Mouse (Mus musculus) NIH3T3 (cell line): ENCODE data around the gene Dll4.

Experiments
- DNase-seq: peaks from one replicate; pipeline ENCODE4 v3.0.0-alpha.2; 2012; ENCODE audit warnings: low read depth

Gene Dll4

DNA sequence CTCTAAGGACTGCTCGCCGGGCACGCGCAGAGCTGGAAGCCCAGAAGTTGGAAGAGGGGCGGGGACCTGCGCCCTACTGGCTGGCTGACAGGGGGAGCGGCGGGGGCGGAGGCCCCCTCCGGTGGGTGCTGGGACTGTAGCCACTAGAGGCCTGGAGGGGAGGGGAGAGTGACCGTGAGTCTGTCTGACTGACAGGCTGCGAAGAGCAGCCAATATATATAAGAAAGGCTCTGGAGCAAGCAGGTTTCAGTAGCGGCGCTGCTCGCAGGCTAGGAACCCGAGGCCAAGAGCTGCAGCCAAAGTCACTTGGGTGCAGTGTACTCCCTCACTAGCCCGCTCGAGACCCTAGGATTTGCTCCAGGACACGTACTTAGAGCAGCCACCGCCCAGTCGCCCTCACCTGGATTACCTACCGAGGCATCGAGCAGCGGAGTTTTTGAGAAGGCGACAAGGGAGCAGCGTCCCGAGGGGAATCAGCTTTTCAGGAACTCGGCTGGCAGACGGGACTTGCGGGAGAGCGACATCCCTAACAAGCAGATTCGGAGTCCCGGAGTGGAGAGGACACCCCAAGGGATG, at the start of gene Dll4:
Dll4 (plus strand) TSS at position 217 of the 576 bp plus-strand sequence.
- no peak for DNase-seq

DNA sequence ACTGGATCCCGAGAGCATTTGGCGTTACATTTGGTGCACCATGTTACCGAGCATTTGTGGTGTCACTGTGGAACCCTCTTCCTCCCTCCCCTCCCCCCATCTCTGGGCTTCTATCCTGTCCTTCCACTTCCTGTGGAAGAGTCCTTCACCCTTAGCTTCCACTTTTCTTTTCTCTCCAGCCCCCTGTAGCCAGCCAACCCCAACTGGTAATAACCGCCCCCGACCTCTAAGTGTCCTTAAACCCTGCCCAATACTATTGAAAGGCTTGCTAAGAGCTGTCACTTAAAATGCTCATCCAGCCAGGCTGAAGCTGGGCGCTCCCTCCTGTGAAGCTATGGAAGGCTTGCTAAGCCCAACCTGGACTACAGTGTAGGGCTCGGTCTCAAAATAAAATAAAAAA, 48.7 kb upstream of the Dll4 start:
- DNase-seq = no peak

DNA sequence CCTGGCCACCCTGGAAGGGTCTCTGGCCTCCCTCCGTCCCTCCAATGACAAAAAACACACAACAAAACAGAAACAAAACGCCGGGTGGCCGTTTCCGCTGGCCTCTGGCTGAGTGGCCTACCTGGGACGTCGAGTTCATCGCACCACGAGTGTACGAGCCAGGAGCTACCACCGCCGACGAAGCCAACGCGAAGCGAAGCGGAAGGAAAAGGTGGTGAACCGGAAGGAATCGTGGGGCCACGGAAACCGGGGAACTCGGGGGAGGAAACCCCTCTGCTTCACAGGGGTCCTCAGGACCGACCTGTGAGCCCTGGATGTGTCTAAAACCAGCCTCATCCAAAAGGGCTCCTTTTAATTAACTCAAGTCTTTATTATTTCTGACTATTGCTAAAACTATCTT, 47.8 kb upstream of the Dll4 start:
- DNase-seq = no peak

DNA sequence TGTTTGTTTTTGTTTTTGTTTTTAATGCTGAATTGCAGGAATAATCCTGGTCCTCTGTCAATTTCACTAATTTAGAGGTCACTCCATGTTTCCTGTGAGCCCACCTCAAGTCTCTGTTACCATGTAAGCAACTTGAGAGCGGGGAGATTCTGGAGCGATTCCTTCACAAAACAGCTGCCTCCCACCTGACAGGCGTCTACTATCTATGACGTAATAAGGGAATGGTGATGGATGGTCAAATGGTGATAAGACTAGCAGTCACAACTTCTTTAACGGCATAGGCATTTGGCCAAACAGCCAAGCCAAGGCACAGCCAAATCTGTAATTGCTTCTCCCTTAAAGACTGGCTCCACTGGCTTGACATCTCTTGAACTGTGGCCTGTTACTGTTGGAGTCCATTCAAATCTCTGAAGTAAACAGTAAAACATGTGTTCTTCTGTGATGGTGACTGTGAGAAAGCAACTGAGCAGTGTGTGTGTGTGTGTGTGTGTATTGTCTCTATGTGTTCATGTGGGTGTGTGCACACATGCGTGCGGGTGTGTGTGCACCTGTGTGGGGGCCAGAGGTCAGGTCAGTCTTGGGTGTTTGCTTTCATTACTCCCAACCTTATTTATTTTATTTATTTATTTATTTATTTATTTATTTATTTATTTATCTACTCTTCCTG, 43.6 kb upstream of the Dll4 start:
- DNase-seq = peak; percentile 51

DNA sequence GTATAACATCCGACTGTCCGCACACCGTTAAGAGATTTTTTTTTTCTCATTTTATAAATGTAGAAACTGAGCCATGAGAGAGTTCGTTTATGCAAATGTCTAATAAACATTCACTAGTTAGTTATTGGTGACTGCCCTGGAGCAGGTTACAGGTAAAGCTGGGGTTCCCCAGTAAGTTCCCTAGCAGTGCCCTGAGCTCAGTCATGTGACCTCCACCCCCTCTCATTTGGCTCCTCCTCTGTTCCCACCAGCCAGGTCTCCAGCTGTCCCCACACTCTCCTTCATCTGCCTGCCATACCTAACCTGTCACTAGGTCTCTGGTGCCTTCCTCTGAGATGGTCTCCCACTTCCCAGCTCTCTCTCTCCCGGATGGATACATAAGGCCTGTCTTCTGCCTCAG, 38.2 kb upstream of the Dll4 start:
- DNase-seq = no peak

DNA sequence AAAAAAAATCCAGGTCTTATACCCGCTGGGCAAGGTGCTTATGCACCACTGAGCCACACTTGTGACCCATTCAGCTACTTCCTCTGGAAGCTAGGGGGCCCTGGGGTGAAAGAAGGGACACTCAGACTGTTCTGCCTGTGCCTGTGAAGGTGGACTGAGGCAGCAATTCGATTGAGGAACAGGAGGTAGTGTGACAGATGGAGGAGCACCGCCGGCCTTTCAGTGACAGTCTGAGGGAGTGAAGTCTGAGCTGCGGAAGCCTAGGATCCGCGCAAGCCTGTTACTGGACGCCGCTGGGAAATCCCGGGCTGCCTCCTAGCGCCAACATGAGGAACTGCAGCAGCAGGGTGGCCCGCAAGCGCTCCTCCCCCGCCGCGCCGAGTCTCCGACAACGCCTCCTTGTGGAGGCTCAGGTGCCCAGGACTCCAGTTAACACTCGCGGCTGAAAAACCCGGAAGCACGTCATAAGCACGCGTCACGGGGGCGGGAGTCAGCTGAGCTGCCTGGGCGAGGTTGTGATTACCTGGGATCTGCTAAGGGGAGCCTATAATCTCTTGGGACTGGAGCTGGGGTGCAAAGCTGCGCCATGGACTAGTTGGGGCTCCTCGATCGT, 37.2 kb upstream of the Dll4 start, which contains the start of gene Vps18:
Vps18 (plus strand) TSS at position 471 of the 613 bp plus-strand sequence.
- peak; percentile 99 for DNase-seq

DNA sequence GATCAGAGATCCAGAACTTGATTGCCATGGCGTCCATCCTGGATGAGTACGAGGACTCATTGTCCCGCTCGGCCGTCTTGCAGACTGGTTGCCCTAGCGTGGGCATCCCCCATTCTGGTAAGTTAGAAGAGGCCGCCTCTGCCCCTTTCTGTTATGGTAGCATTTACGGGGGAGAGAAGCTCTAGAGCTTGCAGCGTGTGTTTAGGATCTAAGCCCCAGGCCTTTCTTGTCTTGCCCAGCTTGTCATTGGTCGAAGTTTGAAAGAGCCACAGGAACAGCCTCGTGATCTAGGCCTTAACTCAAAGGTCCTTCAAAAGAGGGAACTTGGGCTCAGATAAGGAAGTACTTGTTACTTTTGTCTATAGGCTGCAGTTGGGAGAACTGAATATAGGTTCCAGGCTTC, 36.6 kb upstream of the Dll4 start:
- peak; percentile 37 for DNase-seq

DNA sequence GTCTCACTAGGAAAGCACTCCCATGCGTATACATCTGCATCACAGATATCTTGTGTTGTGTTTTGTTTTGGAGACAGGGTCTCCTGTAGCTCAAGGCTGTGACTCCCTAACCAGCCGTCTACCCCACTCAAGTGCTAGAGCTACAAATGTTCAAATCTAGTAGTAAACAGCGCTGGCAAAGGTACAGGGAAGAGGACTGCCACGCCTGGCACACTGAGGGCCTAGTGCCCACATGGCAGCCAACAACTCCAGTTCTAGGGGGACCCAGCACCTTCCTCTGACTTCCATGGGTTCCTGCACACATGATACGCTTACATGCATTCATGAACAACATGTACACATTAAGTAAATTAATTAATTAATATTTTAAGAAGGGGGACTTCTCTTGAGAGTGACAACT, 33.3 kb upstream of the Dll4 start:
- no peak for DNase-seq

DNA sequence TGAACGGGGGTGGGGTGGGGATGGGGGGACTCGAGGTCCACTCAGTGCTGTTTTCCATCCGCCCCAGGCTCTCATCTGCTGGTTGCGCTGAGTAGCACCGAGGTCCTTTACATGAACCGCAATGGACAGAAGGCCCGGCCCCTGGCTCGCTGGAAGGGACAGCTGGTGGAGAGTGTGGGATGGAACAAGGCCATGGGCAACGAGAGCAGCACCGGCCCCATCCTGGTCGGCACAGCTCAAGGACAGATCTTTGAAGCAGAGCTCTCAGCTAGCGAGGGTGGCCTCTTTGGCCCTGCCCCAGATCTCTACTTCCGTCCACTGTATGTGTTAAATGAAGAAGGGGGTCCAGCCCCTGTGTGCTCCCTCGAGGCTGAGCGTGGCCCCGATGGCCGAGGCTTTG, 32.7 kb upstream of the Dll4 start:
- no peak for DNase-seq

DNA sequence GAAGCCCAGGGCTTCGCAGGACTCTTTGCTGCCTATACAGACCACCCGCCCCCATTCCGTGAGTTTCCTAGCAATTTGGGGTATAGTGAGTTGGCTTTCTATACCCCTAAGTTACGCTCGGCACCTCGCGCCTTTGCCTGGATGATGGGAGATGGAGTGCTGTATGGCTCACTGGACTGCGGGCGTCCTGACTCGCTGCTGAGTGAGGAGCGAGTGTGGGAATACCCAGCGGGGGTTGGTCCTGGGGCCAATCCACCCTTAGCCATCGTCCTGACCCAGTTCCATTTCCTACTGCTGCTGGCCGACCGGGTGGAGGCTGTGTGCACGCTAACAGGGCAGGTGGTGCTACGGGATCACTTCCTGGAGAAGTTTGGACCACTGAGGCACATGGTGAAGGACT, 32.3 kb upstream of the Dll4 start:
- DNase-seq = no peak

DNA sequence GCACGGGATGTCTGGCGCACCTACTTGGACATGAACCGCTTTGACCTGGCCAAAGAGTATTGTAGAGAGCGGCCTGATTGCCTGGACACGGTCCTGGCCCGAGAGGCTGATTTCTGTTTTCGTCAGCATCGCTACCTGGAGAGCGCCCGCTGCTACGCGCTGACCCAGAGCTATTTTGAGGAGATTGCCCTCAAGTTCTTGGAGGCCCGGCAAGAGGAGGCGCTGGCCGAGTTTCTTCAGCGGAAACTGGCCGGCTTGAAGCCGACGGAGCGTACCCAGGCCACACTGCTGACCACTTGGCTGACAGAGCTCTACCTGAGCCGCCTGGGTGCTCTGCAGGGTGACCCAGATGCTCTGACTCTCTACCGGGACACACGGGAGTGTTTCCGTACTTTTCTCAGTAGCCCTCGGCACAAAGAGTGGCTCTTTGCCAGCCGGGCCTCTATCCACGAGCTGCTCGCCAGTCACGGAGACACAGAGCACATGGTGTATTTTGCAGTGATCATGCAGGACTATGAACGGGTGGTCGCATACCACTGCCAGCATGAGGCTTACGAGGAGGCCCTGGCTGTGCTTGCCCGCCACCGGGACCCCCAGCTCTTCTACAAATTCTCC, 31.7 kb upstream of the Dll4 start:
- no peak for DNase-seq

DNA sequence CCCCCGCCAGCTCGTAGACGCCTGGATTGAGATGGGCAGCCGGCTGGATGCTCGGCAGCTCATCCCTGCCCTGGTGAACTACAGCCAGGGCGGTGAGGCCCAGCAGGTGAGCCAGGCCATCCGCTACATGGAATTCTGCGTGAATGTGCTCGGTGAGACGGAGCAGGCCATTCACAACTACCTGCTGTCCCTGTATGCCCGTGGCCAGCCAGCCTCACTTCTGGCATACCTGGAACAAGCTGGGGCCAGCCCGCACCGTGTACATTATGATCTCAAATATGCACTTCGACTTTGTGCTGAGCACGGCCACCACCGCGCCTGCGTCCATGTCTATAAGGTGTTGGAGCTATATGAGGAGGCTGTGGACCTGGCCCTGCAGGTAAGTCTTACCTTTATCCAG, 31.2 kb upstream of the Dll4 start:
- no peak for DNase-seq

DNA sequence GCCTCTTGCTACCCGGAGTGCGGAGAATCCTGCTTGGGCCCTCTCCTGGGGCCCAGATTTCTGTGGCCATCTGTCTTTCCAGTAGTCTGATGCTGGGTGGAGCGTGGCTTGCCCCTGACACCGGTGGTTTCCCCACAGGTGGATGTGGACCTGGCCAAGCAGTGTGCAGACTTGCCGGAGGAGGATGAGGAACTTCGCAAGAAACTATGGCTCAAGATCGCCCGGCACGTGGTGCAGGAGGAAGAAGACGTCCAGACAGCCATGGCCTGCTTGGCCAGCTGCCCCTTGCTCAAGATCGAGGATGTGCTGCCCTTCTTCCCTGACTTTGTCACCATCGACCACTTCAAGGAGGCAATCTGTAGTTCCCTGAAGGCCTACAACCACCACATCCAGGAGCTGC, 28.8 kb upstream of the Dll4 start:
- DNase-seq = no peak

DNA sequence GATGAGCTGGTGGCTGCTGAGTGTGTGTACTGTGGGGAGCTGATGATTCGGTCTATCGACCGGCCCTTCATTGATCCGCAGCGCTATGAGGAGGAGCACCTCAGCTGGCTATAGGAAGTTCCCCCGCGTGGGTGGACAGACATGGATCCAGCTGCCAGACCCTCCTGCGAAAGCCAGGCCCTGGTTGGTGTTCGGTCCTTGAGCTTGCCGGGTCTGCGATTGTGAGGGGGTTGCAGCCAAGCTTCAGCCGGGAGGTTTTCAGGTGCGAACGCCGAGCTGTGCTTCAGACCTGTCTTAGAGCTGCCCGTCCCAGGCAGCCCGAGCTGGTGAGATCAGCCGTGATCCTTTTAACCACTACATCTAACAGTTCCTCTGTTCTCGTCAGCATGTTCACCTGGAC, 28.1 kb upstream of the Dll4 start:
- no peak for DNase-seq

DNA sequence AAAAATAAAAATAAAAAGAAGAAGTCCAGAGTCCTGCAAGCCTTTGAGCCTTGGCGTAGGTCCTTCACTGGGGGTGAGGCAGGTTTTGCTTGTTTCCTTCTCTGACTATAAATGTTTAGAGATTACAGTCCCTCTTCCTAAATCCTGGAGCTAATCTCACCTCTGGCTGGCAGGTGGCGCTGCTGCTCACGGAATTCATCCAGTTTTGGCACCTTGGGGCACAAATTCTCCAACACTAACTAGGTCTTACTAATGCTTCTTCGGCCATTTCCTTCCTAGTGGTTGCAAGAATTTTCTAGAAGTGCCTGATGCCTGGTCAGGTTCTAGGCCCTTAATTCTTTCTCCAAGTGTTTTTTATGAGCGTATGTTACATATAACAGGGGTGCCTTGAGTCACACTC, 27.3 kb upstream of the Dll4 start:
- peak; percentile 82 for DNase-seq

DNA sequence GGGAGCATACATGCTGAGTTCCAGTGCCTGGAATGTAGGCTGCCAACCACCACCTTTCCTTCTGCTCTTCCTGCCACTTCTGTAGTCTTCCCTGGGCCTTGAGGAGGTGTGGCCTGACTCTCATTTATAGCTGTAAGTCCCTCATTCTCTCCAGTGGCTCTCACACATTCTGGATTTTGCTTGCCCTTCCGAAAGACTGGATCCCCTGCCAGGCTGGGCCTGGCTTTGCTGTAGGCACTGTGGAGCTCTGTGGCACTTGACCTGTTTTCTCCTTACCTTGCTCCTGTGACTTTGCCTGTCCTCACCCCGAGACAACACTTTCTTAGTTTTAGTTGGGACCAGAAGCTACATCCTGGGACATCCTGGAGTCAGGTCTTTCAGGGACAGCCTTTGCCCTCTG, 26.7 kb upstream of the Dll4 start:
- no peak for DNase-seq

DNA sequence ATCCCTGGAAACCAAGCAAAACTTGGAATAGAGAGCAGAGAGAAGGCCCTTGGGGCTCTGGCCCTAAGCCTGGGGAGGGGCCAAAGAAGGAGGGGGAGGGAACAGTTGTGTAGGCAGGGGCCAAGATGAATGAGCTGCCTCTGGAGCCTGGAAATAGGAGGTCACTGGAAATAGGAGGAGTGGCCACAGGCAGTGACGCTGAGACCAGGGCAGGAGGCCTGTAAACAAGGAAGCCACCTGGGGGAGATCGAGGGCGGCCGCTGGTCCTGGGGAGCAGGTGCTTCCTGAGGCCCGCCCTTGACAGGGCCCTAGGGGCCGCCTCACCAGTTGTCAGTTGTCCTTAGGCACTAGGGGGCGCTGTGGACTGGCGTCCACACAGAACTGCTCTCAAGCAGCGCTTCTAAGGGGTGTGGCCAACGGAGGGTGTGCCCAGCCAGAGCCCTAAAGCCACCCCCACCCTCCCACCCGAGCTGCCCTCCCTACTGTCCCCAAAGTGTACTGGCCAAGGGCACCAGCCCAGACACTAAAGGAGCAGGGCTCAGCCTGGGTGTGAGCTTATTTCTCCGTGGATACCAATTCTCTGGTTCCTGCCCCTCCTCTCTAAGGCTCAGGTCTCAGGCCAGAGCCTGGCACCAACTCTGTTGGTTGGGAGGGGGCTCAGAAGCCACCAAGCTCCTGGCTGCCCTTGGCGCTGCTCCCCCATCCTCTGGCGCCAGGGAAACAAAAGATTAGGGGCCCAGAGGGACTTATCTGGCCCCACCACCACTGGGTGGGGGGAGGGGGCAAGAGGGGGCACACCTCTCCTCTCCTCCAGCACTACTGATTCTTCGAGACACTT, 25.4 kb upstream of the Dll4 start:
- peak; percentile 78 for DNase-seq

DNA sequence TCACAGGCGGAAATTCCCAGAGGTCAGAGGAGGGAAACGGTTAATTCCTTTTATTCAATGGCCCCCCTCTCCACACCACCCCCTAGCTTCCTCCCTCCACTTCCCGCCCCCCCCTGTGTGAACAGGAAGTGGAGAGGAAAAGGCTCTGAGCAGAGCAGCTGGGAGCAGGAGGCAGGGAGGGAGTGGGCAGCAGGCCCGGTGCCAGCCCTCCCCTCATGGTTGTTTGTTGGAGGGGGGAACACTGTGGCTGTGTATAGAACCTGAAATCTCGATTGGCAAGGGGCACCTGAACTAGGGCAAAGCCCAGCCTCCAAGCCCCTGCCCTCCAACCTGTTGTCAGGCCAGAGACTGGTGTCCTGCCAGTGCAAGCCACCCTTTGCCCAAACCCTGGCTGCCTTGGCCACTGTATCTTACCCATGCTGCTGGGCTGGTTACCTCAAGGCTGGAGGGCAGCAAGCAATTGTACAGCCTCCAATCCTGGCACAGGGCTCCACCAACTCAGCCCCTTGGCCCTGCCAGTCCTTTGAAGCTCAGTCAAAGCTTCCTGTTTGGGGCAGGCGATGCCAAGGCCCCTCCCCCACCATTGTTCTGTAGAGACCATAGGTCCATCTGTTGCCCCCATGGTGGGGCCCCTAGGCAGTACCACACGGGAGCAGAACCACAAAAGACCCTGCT, 24.6 kb upstream of the Dll4 start:
- DNase-seq = no peak

DNA sequence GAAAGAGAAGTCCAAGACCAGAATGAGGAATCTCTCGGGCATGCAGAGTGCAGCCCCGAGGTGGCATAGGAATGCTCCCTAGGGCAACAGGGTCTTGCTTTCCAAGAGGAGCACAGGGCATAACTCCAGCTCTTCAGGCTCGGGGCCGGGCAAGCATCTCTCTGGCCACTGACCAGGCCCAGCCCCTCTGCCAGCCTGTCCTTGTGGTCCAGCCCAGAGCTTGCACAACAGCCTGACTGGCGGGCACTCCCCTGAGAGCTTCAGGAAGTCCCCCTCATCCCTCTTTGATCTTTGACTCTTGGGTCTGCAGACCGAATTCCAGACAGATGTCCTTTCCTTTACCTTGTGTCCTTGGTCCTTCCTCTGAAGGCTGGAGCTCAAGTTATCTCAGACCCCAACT, 22.7 kb upstream of the Dll4 start:
- no peak for DNase-seq

DNA sequence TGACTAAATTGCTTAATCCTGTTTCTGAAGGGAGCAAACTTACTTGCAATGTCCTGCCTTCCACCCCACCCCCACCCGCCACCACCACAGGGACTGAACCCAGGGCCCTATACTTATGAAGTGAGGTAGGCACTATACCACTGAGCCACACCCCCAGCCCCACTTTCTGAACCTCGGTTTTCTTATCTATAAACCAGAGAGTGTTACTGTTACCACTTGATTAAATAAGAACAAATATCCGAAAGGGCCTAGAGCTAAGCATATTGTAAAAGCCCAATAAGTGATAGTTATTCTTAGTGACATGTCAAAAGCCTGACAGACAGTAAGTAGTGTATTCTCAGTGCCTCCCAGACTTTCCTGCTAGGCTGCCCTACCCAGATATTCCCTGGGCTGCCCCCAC, 21.2 kb upstream of the Dll4 start:
- DNase-seq = no peak

DNA sequence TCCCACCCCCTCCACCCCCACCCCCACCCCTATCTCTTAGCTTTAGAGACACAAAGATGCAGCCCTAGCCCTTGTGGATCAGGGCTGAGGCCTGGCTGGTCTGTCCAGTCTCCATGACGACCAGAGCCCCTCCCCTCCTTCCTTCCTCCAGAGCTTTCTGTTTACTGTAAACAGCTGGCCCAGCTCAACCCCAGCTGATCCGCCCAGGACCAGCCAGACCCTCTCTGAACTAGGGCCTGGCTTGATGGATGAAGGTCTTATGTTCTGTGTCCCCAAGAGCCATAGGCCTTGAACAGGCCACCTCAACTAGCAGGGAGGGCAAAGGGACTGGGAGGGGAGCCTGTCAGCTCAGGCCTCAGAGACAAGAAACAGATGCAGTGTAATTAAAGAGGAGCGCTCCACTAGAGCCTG, 20.8 kb upstream of the Dll4 start:
- no peak for DNase-seq

DNA sequence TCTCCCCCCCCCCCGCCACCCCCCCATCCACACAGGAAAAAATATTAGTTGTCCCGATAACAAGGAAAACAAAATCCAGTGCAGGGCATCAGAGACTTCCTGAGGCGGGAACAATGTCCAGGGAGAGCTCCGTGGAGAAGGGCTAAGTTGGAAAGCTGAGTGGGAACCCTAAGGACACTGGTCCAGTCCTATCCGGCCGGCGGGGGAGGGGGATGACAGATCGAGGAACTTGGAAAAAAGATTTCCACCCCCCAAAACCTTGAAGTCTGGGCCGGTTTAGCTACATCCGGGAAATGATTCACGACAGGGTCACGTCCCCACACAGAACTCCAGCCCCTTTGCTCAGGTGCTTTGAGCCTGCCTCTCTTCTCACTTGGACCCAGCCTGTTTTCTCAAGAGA, 14.0 kb upstream of the Dll4 start:
- DNase-seq = no peak
